Mouse (Mus musculus) hindbrain, embryonic 11.5 days (tissue): ENCODE measurements around the gene Timd2. TPM values are rescaled to one million over a fixed set of nuclear protein-coding genes. Genes with fewer than 3 reads are reported as not detected.
A peak's percentile ranks its signal among the peaks of the same experiment; 100 is the strongest.
"Not testable (repeated sequence)": the region's sequence is repeated elsewhere in the genome, so short reads cannot be mapped to it uniquely, and the experiment has no call there.

ENCODE experiments used
- ATAC-seq: fragments of 200-750 bp; cut with Nextera tagmentation; 2 replicates; pipeline ENCODE4 v1.8.0; 2017; ENCODE audit warnings: mild to moderate bottlenecking, moderate TSS enrichment, moderate library complexity; ENCODE audit not compliant: low FRiP score
- DNase-seq: peaks from one replicate; pipeline ENCODE4 v3.0.0-alpha.2; 2015; ENCODE audit warnings: low spot score
- H3K27ac ChIP-seq: fragments of 300-500 bp; sonication (generic); 2 replicates; pipeline ENCODE4 v1.5.1; 2014; ENCODE audit warnings: mild to moderate bottlenecking, low read depth, low read length
- H3K27me3 ChIP-seq: fragments of 300-500 bp; sonication (generic); 2 replicates; pipeline ENCODE4 v1.6.1; 2014; ENCODE audit warnings: mild to moderate bottlenecking, low read length, moderate library complexity, mixed read lengths; ENCODE audit not compliant: control insufficient read depth, insufficient read depth
- H3K36me3 ChIP-seq: fragments of 300-500 bp; sonication (generic); 2 replicates; pipeline ENCODE4 v1.6.1; 2014; ENCODE audit warnings: mild to moderate bottlenecking, low read length, moderate library complexity, mixed read lengths; ENCODE audit not compliant: control insufficient read depth, insufficient read depth
- H3K4me1 ChIP-seq: fragments of 300-500 bp; sonication (generic); replicated peaks from 2 replicates; pipeline ENCODE4 v1.6.1; 2014; ENCODE audit warnings: low read length, mixed read lengths; ENCODE audit not compliant: control insufficient read depth, insufficient read depth
- H3K4me2 ChIP-seq: fragments of 300-500 bp; sonication (generic); replicated peaks from 2 replicates; pipeline ENCODE4 v1.6.1; 2014; ENCODE audit warnings: mild to moderate bottlenecking, low read depth, low read length
- H3K4me3 ChIP-seq: fragments of 300-500 bp; sonication (generic); 2 replicates; pipeline ENCODE4 v1.5.1; 2014; ENCODE audit warnings: low read depth, low read length
- H3K9ac ChIP-seq: fragments of 300-500 bp; sonication (generic); 2 replicates; pipeline ENCODE4 v1.6.1; 2014; ENCODE audit warnings: low read depth, low read length
- H3K9me3 ChIP-seq: fragments of 300-500 bp; sonication (generic); 2 replicates; pipeline ENCODE4 v1.6.1; 2016; ENCODE audit warnings: low read length; ENCODE audit not compliant: control insufficient read depth
- WGBS: fragments of 180-500 bp; shearing (Covaris S2); extraction: QIAGEN DNeasy Blood & Tissue Kit; methylation state at CpG from one replicate; pipeline ENCODE4 v1.1.7; 2014; 5-methylcytosine and 5-hydroxymethylcytosine counted together
- polyA plus RNA-seq: library from polyadenylated mRNA; unstranded; fragments of >200 nt; fragmentation: Nextera tagmentation; extraction: Ambion mirVana; gene quantifications from 2 replicates; pipeline ENCODE4 v1.2.1, GENCODE M21; 2014

Timd2 gene
- polyA plus RNA-seq, 1 experiment from 2014 or later = not detected

DNA sequence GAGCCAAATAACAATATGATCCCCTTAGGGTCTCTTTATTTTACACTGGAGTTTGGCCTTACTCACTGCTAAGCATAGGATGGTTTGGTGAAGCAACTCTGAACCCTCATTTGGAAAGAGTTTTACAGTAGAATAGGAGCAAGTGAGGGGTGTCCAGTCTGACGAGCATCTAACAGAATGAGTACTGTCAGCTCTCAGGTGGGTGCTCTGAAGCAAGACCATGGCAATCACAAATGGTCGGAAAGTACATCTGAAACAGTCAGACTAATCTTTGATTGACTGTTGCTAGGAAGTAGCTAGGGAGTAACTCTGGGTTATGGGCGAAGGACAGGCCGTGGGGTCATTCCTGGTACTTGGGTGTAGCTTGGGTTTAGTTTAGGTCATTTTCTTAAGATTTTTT, 71.3 kb downstream of the Timd2 start:
- not testable (repeated sequence) for H3K27ac ChIP-seq, H3K36me3 ChIP-seq, DNase-seq, ATAC-seq, H3K4me2 ChIP-seq, H3K4me1 ChIP-seq, H3K4me3 ChIP-seq, H3K9ac ChIP-seq, H3K9me3 ChIP-seq, H3K27me3 ChIP-seq
- 90% methylated on average over 4 of the region's 4 CpGs for WGBS

DNA sequence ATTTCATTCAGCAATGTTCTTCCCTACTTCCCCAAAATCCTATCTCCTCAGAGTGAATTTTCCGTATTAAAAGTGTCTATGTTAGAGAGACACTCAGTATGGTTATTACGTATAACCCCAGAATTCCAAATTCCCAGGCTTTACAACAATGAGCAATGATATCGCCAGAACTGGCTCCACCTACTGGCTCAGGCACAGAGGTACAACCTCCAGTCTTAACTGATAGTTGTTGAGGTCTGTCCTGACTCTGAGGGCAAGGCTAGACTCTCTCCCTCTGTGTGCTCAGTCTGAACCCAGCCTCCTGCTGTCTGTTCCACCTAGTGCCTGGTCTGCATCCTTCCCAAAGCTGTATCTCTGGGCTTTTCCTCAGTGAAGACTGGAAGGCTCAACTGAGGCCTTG, 75.2 kb downstream of the Timd2 start:
- DNase-seq (peak; percentile 47), ATAC-seq (peak; percentile 61; the same call in 1 of the 2 replicates)
- Histone ChIP-seq H3K4me2 (no peak overlapping the region), H3K9me3 (no peaks in the 10 kb centered on the region), H3K36me3 (no peaks in the 10 kb centered on the region), H3K4me1 (no peaks in the 10 kb centered on the region), H3K9ac (no peak overlapping the region), H3K27ac (no peak overlapping the region), H3K4me3 (no peak overlapping the region), H3K27me3 (no peaks in the 10 kb centered on the region)
- 43% methylated on average over 3 of the region's 3 CpGs for WGBS

DNA sequence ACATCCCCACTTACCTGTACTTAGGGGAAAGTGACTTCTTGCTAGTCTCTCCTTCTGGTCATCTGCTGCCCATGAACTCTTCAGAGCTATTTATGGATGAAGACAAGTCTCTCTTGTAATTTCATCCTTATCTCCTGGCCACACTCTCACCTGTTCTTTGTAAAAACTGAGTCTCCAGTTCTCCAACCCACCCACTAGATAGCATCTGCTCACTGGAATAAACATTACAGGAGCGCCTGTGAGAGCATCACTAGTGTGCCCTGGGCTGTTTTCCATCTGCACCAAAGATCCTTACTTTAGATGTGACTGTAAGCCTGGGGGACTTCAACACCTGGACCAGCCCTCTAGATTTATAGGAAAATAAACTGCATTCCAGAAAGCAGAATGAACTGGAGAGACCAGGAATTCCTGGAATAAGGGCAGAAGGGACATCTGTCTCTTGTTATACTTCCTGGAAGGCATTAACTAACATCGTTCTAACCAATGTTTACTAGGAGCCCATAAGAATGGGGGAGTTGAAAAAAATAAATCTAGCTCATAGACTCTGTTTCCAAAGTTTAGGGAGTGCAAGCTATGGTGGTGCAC, 77.6 kb downstream of the Timd2 start, which contains the start of gene Dppa1:
TSS of gene Dppa1 (minus strand) at position 51 of the 585 bp plus-strand sequence.
- no peaks in the 10 kb centered on the region for H3K4me1 ChIP-seq
- DNase-seq (no peak), ATAC-seq (no peak)
- no peaks in the 10 kb centered on the region for H3K36me3 ChIP-seq
- H3K27ac ChIP-seq = no peak within 1 kb of the TSS
- H3K9ac ChIP-seq = no peak within 1 kb of the TSS
- H3K4me2 ChIP-seq = no peak within 1 kb of the TSS
- H3K4me3 ChIP-seq = no peak within 1 kb of the TSS
- H3K9me3 ChIP-seq = no peaks in the 10 kb centered on the region
- H3K27me3 ChIP-seq = no peaks in the 10 kb centered on the region
- 82% methylated on average over 2 of the region's 2 CpGs for WGBS

DNA sequence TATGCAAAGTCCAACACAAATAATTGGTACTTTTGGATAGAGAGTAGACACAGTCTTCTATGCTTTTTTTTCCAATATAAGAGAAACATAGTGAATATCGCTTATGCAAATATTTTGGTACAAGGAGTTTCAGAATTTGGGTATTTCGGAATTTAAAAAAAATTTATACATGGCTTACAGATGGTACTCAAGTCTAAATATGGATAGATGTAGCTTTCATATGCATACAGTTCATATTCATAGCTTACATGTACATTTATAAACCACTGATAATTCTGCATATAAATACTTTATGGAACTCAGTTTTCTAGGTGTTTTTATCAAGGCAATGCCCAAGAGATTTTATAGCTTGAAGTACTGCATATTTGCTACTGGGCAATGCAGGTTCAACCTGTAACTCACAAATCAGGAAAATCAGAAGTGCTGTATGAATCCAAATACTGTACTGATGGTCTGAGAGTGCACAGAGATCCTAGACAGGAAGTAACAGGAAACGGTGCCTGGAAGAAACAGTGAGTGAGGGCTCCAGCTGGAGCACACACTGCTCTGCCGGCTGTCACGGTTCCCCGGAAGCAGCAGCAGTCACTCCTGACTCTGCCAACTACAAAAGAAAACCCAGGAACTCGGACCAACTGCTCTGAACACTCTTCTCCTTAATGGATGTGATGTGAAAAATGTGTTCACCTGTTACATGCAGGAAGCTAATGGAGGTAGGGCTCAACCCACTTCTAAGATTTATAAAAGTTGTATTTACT, 86.3 kb downstream of the Timd2 start:
- H3K4me3 ChIP-seq = no peak overlapping the region
- no peaks in the 10 kb centered on the region for H3K4me1 ChIP-seq
- no peaks in the 10 kb centered on the region for H3K27me3 ChIP-seq
- no peak overlapping the region for H3K9ac ChIP-seq
- DNase-seq = no peak
- no peak overlapping the region for H3K4me2 ChIP-seq
- no peaks in the 10 kb centered on the region for H3K9me3 ChIP-seq
- no peaks in the 10 kb centered on the region for H3K36me3 ChIP-seq
- ATAC-seq = no peak
- no peak overlapping the region for H3K27ac ChIP-seq
- 74% methylated on average over 7 of the region's 7 CpGs for WGBS

DNA sequence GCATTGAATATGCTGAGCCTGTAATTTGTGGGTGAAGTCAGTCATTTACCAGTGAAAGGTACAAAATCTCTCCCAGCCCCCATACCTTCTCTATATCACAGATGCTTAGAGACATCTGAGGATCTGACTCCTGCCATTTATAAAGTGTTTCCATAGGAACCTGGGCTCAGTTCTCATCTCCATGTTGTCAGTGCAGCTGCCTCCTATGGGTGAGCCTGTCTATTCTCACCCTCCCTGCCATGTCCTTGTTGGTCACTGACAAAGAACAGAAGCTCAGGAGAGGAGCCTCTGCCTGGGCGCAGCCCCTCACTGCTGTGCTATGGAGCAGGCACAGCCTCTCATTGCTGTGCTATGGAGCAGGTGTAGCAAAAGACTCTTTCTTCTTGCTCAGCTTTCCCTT, 86.9 kb downstream of the Timd2 start:
- WGBS = 88% methylated on average over 1 of the region's 1 CpGs
- DNase-seq = no peak
- H3K4me2 ChIP-seq = no peak overlapping the region

More for the DNA sequence above, 86.9 kb downstream of the Timd2 start:
- H3K27ac ChIP-seq = no peak overlapping the region
- H3K9me3 ChIP-seq = no peaks in the 10 kb centered on the region
- H3K27me3 ChIP-seq = no peaks in the 10 kb centered on the region
- no peak for ATAC-seq
- no peaks in the 10 kb centered on the region for H3K4me1 ChIP-seq
- no peak overlapping the region for H3K4me3 ChIP-seq
- no peaks in the 10 kb centered on the region for H3K36me3 ChIP-seq
- no peak overlapping the region for H3K9ac ChIP-seq

Other genes starting within 250 kb of the Timd2 start
- not detected in 2 replicates for gene Gm12169, start 182.8 kb downstream of the Timd2 start, polyA plus RNA-seq
- not detected in 2 replicates for gene BC053393, start 135.5 kb downstream of the Timd2 start, polyA plus RNA-seq
- gene Dppa1, start 77.8 kb downstream of the Timd2 start, polyA plus RNA-seq = not detected in 2 replicates
- not detected in 2 replicates for gene Havcr1, start 28.0 kb upstream of the Timd2 start, polyA plus RNA-seq
- 0.15 TPM in 1 of 2 replicates, not detected in the other for gene Timd4, start 103.7 kb upstream of the Timd2 start, polyA plus RNA-seq